Mouse (Mus musculus) embryonic facial prominence, embryonic 15.5 days (tissue): ENCODE results near the gene Inpp4a. TPM values are rescaled to one million over a fixed set of nuclear protein-coding genes. Genes with fewer than 3 reads are reported as not detected.

Source experiments
- ATAC-seq: fragments of 200-750 bp; cut with Nextera tagmentation; 2 replicates; pipeline ENCODE4 v1.8.0; 2017; ENCODE audit warnings: low read depth, moderate TSS enrichment; ENCODE audit not compliant: insufficient number of reproducible peaks, low FRiP score, low TSS enrichment
- H3K27ac ChIP-seq: fragments of 300-500 bp; sonication (generic); replicated peaks from 2 replicates; pipeline ENCODE4 v1.5.1; 2015; ENCODE audit warnings: mild to moderate bottlenecking, inconsistent platforms
- H3K27me3 ChIP-seq: fragments of 300-500 bp; sonication (generic); 2 replicates; pipeline ENCODE4 v1.6.1; 2015; ENCODE audit warnings: inconsistent platforms
- H3K36me3 ChIP-seq: fragments of 300-500 bp; sonication (generic); 2 replicates; pipeline ENCODE4 v1.6.1; 2015; ENCODE audit warnings: mild to moderate bottlenecking, inconsistent platforms
- H3K4me1 ChIP-seq: fragments of 300-500 bp; sonication (generic); 2 replicates; pipeline ENCODE4 v1.6.1; 2015; ENCODE audit warnings: inconsistent platforms
- H3K4me2 ChIP-seq: fragments of 300-500 bp; sonication (generic); replicated peaks from 2 replicates; pipeline ENCODE4 v1.6.1; 2015; ENCODE audit warnings: mild to moderate bottlenecking, inconsistent platforms
- H3K4me3 ChIP-seq: fragments of 300-500 bp; sonication (generic); replicated peaks from 2 replicates; pipeline ENCODE4 v1.5.1; 2015; ENCODE audit warnings: mild to moderate bottlenecking, inconsistent platforms
- H3K9ac ChIP-seq: fragments of 300-500 bp; sonication (generic); 2 replicates; pipeline ENCODE4 v1.6.1; 2015; ENCODE audit warnings: inconsistent platforms
- H3K9me3 ChIP-seq: fragments of 300-500 bp; sonication (generic); replicated peaks from 2 replicates; pipeline ENCODE4 v1.6.1; 2016; ENCODE audit warnings: inconsistent platforms
- WGBS: fragments of 180-500 bp; shearing (Covaris S2); methylation state at CpG from one replicate; pipeline ENCODE4 v1.1.7; 2015; 5-methylcytosine and 5-hydroxymethylcytosine counted together
- polyA plus RNA-seq: library from polyadenylated mRNA; unstranded; fragments of >200 nt; fragmentation: Nextera tagmentation; extraction: Ambion mirVana; gene quantifications from 2 replicates; pipeline ENCODE4 v1.2.1, GENCODE M21; 2015

The Inpp4a gene
- polyA plus RNA-seq, 1 experiment from 2014 or later, result 18.0 TPM

DNA sequence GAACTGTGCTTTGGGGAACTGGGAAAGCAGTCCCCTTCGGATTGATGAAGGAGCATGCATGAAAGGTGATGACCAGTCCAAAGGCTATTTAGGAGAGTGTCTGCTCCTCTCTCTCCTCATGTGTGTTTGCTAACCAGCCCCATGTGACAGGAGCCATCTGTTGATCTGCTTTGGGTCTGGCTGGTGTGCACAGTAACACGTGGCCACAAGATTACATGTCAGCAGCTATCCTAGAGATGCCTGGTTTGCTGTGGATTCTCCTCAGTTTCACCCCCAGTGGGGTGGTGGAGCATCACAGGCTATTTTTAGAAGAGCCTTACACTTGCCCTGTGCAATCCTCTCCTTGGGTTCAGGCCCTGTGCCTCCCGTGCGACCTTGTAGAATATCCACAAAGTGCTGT is 42.2 kb downstream of the Inpp4a start:
- ATAC-seq, result peak; percentile 74; the same call in 1 of the 2 replicates
- 61% methylated on average over 4 of the region's 4 CpGs for WGBS
- Histone ChIP-seq H3K27me3 (no peaks in the 10 kb centered on the region), H3K27ac (no peak overlapping the region), H3K4me2 (no peak overlapping the region), H3K9me3 (no peaks in the 10 kb centered on the region), H3K4me1 (peaks cover 10% of the 10 kb centered on the region), H3K4me3 (no peak overlapping the region), H3K9ac (no peak overlapping the region), H3K36me3 (no peaks in the 10 kb centered on the region)

DNA sequence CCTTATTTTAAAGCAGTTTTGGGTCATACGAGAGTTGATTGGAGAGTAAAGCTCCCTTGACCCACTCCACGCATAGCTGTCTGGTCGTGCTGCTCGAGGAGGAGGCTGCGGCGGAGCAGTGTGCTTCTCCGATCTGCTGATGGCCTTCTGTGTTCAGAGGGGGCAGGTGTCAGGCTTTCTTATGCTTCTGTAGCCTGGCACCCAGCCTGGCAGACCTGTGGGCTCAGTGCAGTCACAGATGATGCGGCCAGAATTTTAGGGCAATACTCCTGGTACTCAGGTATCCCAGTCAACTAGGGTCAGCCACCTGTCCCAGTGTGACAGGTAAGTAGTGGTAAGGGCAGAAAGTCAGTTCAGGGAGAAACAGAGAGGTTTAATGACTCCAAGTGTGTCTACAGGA is 42.9 kb downstream of the Inpp4a start:
- Histone ChIP-seq H3K4me1 (peaks cover 15% of the 10 kb centered on the region), H3K9me3 (no peaks in the 10 kb centered on the region), H3K4me2 (no peak overlapping the region), H3K9ac (no peak overlapping the region), H3K27me3 (no peaks in the 10 kb centered on the region), H3K4me3 (no peak overlapping the region), H3K27ac (no peak overlapping the region), H3K36me3 (no peaks in the 10 kb centered on the region)
- 93% methylated on average over 8 of the region's 8 CpGs for WGBS
- no peak for ATAC-seq

DNA sequence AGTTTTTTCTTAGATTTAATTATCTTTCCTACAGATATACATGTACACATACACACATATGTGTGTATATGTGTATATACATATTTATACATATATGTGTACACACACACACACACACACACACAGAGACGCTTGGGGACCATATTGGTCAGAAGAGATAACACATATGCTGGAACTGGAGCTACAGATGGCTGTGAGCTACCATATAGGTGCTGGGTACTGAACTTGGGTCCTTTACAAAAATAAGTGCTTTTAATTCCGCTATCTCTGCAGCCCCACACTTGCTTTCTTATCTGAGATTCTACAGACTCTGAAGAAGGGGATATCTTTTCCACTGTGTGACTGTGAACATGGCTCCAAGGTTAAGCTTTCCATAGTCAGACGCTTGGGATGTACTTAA is 43.6 kb downstream of the Inpp4a start:
- Histone ChIP-seq H3K27me3 (no peaks in the 10 kb centered on the region), H3K9ac (no peak overlapping the region), H3K9me3 (no peaks in the 10 kb centered on the region), H3K4me2 (no peak overlapping the region), H3K36me3 (no peaks in the 10 kb centered on the region), H3K4me1 (peaks cover 16% of the 10 kb centered on the region), H3K4me3 (no peak overlapping the region), H3K27ac (no peak overlapping the region)
- WGBS, result 90% methylated on average over 3 of the region's 3 CpGs
- no peak for ATAC-seq

DNA sequence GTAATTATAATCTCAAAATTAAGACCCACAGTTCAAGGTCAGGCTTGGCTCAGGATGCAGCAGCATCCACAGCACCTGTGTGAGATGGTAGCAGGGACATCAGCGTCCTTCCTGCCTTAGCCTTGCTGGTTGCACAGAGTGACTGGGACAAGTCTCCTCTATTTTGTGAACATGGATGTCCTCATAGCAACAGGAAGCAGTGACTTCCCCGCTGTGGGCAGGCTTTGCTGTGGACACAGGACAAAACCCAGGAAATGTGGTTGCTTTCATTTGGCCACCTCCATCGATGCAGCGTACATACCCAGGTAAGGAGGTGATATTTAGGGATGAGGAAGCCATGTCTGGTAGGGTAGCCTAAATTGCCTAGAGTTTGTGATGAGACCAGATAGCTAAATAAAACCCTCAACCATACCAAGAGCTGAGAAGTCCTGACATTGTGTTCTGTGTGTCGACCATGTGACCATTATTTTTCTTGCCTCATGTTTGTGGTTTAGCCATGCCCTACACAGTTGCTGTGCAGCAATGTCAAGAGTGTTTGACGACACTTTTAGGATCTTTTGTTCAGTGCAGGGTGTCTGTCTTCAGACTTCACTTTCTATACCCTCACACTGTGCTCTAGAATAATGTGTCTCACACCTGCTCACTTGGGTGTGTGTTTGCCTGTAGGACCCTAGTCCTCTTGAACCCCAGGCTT is 44.7 kb downstream of the Inpp4a start:
- Histone ChIP-seq H3K27ac (no peak overlapping the region), H3K4me2 (no peak overlapping the region), H3K4me3 (no peak overlapping the region), H3K9ac (no peak overlapping the region), H3K27me3 (no peaks in the 10 kb centered on the region), H3K9me3 (no peaks in the 10 kb centered on the region), H3K36me3 (no peaks in the 10 kb centered on the region), H3K4me1 (peaks cover 16% of the 10 kb centered on the region)
- no peak for ATAC-seq
- 83% methylated on average over 6 of the region's 6 CpGs for WGBS

DNA sequence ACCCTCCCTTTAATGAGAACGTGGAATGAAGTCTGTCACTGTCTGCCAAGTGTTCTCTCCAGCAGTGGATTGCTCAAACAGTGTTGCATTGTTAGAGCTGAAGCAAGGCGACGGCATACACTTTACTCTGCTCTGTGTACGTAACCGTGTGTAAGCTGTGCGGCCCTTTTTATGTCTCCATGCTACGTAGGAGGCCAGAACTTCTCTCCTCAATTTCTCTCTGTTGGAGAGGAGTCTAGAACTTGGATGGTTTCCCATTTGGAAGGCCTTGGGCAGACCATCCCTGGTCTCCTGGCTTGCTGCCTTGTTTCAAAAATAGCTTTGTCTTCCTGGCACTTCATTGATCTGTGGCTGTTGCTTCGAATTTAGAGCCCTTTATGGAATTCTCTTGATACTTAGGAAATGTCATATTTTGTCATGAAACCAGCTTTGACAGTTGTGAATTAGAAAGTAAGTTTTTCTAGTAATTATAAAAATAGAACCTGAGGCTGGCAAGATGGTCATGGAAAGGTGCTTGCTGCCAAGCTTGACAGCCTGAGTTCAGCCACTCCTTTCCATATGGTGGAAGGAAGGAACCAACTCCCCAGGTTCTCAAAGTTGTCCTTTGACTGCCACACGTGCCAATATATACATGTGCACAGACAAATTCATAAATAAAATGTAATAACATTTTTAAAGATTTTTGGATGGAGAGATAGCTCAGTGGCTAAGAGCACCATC is 47.9 kb downstream of the Inpp4a start:
- H3K4me2 ChIP-seq, result no peak overlapping the region
- H3K27me3 ChIP-seq, result no peaks in the 10 kb centered on the region
- no peak overlapping the region for H3K27ac ChIP-seq
- WGBS, result 49% methylated on average over 9 of the region's 9 CpGs
- H3K4me3 ChIP-seq, result no peak overlapping the region
- no peaks in the 10 kb centered on the region for H3K36me3 ChIP-seq
- no peaks in the 10 kb centered on the region for H3K9me3 ChIP-seq
- H3K9ac ChIP-seq, result no peak overlapping the region
- peaks cover 5% of the 10 kb centered on the region; the same call in 1 of the 2 replicates for H3K4me1 ChIP-seq
- ATAC-seq, result no peak

DNA sequence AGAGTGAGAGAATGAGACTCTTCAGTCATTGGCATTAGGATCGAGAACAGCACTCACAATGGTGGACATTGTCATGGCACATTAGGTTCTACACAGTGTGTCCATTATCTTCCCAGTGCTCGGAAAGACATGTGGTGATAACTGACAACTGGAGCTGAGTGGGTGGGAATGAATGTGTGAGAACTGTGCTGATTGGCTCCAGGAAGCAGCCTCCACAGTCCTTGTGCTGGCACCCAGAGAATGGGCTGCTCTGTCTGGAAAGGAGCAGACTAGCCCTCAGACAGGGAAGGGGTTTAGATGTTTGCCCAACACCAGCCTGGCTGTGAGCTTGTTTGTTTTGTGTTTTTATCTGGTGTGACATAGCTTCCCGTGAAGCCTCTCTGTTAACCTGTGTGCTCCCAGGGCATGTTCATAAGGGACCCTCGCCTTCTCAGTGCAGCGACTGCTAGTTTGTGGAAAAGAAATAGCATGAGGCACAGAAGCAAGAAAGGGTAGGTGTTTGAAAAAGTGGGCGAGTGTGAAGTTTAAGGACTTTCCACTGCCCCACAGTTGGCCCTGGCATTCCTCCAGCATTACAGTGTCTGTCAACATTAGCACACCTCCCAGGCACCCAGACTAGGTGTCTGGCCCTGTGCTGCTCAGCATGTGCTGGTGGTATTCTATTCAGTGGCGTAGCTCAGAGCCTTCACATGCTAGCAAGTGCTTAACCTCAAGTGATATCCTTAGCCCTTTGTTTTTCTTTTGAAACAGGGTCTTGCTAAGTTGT is 51.4 kb downstream of the Inpp4a start:
- no peak overlapping the region for H3K27ac ChIP-seq

DNA sequence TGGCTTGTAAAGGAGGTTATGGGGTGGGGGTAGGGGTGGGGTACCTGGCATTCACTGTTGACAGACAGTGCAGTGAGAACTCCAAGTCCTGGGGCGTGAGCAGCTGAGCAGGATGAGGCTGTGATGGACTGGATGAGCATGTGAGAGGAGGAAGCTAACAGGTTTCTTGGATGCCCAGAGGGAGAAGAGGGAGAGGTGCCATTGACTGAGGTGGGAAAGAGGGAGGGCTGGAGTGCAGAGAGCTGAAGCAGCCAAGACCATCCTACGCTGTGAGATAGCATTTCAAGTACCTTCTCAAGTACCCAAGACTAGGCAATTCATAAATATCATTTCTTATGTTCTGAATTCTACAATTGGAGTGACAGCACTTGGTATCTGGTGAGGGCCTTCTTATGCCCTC is 52.3 kb downstream of the Inpp4a start:
- no peak overlapping the region for H3K27ac ChIP-seq

More for the DNA sequence above, 51.4 kb downstream of the Inpp4a start:
- Histone ChIP-seq H3K9ac (no peak overlapping the region), H3K4me2 (no peak overlapping the region), H3K4me3 (no peak overlapping the region), H3K36me3 (no peaks in the 10 kb centered on the region), H3K9me3 (no peaks in the 10 kb centered on the region), H3K4me1 (peaks cover 5% of the 10 kb centered on the region; the same call in 1 of the 2 replicates), H3K27me3 (no peaks in the 10 kb centered on the region)
- ATAC-seq, result no peak; the same call in 1 of the 2 replicates
- 43% methylated on average over 7 of the region's 7 CpGs for WGBS

DNA sequence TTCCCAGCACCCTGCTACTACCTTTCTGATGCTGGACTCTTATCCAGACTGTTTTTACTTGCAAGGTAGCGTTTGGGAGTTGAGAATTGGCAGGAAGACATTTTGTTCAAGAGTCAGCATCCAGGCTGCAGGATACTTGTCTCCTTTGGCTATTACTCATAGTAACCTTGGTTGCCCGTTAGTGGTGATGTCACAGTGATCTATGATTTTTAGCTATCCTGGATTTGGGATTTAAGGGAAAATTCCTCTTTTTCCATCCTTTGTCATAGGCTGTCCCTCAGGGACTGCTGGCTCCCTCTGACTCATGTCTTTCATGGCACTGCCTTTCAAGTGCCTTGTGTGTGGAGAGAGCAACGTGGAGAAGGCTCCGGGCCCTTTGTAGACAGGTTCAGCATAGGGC is 53.8 kb downstream of the Inpp4a start:
- WGBS, result 73% methylated on average over 4 of the region's 4 CpGs

More for the DNA sequence above, 52.3 kb downstream of the Inpp4a start:
- Histone ChIP-seq H3K9me3 (no peaks in the 10 kb centered on the region), H3K36me3 (no peaks in the 10 kb centered on the region), H3K27me3 (no peaks in the 10 kb centered on the region), H3K4me1 (peaks cover 5% of the 10 kb centered on the region; the same call in 1 of the 2 replicates), H3K4me2 (no peak overlapping the region), H3K9ac (no peak overlapping the region), H3K4me3 (no peak overlapping the region)
- no peak for ATAC-seq
- WGBS, result 82% methylated on average over 2 of the region's 2 CpGs

DNA sequence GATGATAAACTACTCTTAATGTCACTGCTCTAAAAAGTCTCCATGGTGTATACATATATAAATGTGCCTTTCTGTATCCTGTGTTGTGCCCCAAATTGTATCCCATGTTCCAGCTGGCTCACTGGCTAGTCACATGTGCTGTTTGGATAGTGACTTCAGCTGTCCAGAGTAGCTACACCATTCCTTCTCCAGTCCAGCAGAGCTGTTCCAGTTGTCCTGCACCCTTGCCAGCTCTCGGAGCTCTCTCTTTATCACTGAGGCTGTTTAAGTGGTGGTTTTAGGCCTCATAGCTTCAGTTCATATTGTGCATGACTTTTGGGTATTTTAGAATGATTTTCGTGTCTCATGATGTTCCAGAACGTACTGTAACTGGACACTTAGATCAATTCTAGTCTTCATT is 55.8 kb downstream of the Inpp4a start:
- H3K4me3 ChIP-seq, result no peak overlapping the region
- no peak overlapping the region for H3K4me2 ChIP-seq
- H3K4me1 ChIP-seq, result no peaks in the 10 kb centered on the region
- H3K27ac ChIP-seq, result no peak overlapping the region
- ATAC-seq, result no peak
- H3K9ac ChIP-seq, result no peak overlapping the region
- H3K36me3 ChIP-seq, result peaks cover 11% of the 10 kb centered on the region; the same call in 1 of the 2 replicates
- no peaks in the 10 kb centered on the region for H3K27me3 ChIP-seq
- WGBS, result 83% methylated on average over 3 of the region's 3 CpGs
- H3K9me3 ChIP-seq, result no peaks in the 10 kb centered on the region

More for the DNA sequence above, 53.8 kb downstream of the Inpp4a start:
- Histone ChIP-seq H3K9ac (no peak overlapping the region), H3K4me3 (no peak overlapping the region), H3K4me2 (no peak overlapping the region), H3K9me3 (no peaks in the 10 kb centered on the region), H3K27me3 (no peaks in the 10 kb centered on the region), H3K27ac (no peak overlapping the region), H3K4me1 (no peaks in the 10 kb centered on the region), H3K36me3 (peaks cover 7% of the 10 kb centered on the region; the same call in 1 of the 2 replicates)
- ATAC-seq, result no peak

DNA sequence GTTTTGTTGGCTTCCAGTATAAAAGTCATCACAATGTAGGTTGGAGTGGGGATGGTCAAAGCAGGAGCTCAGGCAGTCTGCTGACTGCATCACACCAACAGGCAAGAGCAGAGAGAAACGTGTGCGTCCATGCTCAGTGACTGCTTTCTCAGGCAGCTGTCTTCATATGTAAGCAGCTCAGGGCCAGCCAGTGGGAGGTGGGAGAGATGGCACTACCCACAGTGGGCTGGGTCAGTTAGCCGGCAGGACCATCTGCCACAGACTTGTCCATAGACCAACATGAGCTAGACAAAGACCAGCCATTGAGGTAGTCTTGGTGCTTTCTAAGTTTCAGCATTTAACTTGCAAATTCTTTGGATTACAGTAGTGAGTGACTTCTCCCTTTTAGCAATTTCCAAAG is 56.6 kb downstream of the Inpp4a start:
- no peak for ATAC-seq
- H3K27me3 ChIP-seq, result no peaks in the 10 kb centered on the region
- no peak overlapping the region for H3K9ac ChIP-seq
- no peak overlapping the region for H3K4me2 ChIP-seq
- 87% methylated on average over 3 of the region's 3 CpGs for WGBS
- H3K4me1 ChIP-seq, result no peaks in the 10 kb centered on the region
- H3K4me3 ChIP-seq, result no peak overlapping the region
- H3K27ac ChIP-seq, result no peak overlapping the region
- peaks cover 11% of the 10 kb centered on the region; the same call in 1 of the 2 replicates for H3K36me3 ChIP-seq
- H3K9me3 ChIP-seq, result no peaks in the 10 kb centered on the region

DNA sequence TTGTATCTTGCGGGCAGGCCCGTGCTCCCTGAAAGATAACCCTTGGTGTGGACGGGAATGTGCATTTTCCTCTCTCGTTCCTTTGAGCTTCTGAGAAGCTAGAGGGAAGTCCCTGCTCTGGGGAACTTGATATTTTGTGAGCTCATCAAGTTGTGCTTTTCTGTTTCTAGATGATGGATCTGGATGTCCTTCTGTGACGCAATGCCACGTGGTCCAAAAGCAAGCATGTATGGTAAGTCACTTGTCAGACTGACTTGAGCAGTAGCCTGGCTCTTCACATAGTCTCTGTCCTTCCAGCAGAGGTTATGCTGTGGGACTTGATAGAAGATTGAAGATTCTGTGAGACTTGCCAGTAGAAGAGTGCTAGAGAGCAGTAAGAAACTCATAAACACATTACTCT is 57.5 kb downstream of the Inpp4a start:
- no peaks in the 10 kb centered on the region for H3K27me3 ChIP-seq
- H3K9me3 ChIP-seq, result no peaks in the 10 kb centered on the region
- no peak overlapping the region for H3K27ac ChIP-seq
- peaks cover 11% of the 10 kb centered on the region; the same call in 1 of the 2 replicates for H3K36me3 ChIP-seq
- WGBS, result 89% methylated on average over 6 of the region's 6 CpGs
- H3K4me3 ChIP-seq, result no peak overlapping the region
- H3K4me2 ChIP-seq, result no peak overlapping the region
- no peak for ATAC-seq
- H3K9ac ChIP-seq, result no peak overlapping the region
- H3K4me1 ChIP-seq, result no peaks in the 10 kb centered on the region
